Mouse (Mus musculus) mature B cell (primary cell): ENCODE measurements around the gene Rasal3.

ENCODE experiments used
- in situ Hi-C: fragments of 300-500 bp; cut with MboI; formaldehyde crosslinking; loops from 2 replicates; pipeline ENCODE4 v1.14.3; 2019

Gene Rasal3

DNA sequence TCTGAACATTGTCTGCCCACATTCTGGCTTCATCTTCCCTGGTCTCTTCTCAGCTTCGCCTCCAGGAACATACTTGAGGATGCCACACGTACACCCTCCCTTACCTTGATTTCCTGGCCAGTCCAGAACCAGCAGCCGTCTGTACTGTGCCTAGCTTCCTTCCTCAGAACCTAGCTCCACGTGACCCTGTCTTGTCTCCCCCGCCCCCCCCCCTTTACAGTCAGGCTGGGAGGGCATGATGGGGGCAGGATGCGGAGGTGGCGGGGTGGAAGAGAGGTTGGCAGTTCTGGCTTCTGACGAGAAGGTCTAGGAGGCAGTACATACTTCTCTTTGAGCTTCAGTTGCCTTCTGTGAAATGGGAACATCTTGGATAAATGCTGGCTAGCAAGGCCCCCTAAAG lies at the start of gene Rasal3:
Gene Rasal3, minus strand, starts transcription at position 167 of the 400 bp plus-strand sequence.
- in situ Hi-C loops: no loop called here

DNA sequence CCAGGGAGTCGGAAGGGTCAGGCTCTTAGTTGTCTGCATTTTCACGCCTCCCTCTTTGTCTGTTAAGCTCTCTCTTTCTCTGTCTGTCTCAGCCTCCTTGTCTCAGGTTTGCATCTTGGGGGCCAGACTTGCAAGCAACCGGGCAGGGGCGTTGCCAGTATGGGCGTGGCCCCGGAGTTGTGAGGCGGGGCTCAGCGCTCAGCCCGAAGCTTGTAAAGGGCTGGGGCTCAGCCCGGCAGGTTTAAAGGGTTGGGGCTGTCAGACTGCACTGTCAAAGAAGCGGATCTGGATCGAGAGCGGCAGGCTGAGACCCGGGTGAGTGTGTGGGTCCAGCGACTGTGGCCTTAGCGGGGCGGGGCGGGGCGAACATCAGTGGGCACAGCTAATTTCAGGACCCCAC lies 49.1 kb upstream of the Rasal3 start, which contains the start of gene Cyp4f39:
Gene Cyp4f39, plus strand, starts transcription at position 242 of the 400 bp plus-strand sequence.
- in situ Hi-C loops: no loop called here

DNA sequence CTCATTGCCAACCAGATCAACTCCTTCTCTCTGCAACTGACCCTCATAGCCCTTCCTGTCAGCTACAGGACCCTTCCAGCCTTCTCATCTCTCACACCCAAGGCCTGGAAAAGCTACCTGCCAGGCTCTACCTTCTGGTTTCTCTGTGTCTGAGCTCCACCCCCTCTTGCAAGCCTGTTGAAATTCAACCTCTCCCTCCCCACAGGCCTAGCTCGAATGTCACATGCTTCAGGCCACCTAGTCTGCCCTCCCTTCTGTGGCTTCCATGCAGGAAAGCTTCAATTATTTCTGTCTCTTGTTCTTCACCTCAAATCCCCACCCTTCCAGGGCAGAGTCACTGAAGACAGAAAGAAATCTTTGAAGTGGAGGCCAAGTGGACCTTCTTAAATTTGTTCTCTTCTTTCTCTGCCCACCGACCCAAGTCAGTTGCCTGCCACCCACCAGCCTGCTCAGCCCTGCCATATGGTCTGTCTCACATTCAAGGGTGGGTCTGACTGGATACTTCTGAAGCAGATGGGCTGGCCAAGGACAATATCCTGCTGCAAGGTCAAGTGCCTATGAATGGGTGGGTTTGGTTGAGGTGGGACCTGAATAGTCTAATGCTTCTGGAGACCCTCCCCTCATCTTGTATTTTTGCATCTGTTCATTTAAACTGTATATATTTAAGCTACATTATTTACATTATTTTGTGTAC lies 47.6 kb upstream of the Rasal3 start:
- in situ Hi-C loops: no loop called here

DNA sequence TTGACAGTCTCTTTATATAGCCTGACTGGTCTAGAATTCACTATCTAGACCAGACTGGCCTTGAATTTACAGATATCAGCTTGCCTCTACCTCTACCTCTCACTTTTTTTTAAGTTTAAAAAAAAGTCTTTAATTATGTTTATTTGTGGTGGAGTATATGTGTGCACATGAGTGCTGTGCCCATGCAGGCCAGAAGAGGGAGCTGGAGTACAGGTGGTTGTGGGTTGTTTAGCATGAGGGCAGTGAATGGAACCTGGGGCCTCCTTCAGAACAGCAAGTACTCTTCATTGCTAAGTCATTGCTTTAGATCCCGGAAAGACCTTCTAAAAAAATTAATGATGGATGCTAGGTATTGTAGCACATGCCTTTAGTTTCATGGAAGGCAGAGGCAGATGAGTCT lies 45.7 kb upstream of the Rasal3 start:
- in situ Hi-C loops: no loop called here

DNA sequence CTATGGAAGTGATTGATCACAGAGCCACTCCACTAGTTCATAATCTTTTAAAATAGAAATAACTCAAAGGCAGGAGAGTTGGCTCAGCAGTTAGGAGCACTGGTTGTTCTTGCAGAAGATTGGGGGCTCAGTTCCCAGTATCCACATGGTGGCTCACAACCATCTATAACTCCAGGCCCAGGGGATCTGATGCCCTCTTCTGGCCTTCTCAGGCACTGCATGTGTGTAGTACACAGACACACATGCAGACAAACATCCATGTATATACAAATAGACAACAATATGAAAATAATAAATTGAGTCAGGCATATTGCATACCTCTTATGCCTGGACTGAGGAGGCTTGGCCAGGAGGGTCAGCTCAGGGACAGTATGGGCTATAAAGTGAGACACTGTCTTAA lies 43.8 kb upstream of the Rasal3 start:
- in situ Hi-C loops: no loop called here

DNA sequence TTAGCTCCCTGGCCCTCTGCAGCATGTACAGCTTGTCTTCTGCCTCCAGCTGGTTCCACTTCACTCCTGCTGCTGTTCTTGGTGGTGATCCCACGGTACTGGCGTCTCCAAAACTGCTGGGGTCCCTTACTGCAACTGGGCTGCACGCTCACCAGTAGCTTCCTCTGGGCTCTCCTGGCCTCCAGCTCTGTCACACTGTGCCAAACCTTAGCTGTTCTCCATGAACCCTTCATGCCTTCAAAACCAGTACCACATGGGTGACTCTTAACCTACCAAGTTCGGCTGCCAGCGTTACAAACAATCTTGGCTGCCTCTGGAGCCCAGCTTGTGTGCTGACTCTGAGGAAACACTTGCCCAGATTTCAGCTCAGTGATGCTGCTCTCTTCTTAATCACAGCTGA lies 41.6 kb upstream of the Rasal3 start:
- in situ Hi-C loops: no loop called here

DNA sequence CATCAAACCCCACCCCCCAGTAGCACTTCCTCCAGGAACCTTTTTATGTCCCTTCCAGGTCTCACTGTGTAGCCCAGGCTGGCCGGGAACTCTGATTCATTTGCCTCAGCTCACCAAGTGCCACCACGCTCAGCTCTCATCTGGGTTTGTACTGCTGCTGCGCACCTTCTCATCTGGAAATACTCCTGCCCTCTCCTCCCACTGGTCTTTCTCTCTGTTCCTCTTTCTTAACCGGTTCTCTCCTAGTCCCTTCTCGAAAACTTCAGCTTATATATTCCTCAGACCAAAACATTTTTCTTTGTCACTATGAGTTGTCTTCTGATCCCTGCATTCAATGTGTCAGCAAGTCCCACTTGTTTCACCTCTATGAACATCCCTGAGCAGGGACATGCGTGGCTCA lies 39.9 kb upstream of the Rasal3 start:
- in situ Hi-C loops: no loop called here

DNA sequence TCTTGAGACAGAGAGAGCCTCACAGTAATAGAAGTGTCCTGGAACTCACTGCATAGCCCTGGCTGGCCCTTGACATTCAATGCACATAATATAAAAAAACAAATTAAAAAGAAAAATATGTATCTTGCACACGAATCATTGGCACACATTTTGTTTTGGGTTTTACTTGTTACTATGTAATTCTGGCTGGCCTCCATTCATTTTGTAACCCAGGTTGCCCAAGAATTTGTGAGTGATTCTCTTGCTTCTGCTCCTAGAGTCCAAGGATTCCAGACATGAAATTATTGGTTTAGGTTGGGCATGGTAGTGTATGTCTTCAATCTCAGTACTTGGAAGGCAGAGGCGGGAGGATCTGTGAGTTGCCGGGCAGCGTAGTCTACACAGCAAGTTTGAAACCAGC lies 33.7 kb upstream of the Rasal3 start:
- in situ Hi-C loops: no loop called here

DNA sequence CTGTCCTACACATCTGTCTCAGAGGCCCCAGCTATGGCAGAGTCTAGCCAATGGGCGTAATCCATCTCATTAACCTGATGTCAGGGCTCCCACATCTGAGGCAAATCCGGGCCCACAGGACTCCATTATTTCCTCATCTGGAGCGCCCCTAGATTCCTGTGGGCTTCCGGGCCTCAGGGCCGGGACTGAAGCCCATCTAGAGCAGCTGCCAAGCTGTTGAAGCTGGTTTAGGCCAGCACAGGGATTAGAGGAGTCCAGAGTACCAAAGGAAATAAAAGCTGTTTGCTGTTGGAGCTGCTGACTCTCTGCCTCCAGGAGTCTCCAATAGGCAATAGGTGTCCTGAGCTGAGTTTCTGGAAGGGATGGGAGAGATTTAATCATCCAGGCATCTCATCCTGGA lies 31.8 kb upstream of the Rasal3 start:
- in situ Hi-C loops: no loop called here

DNA sequence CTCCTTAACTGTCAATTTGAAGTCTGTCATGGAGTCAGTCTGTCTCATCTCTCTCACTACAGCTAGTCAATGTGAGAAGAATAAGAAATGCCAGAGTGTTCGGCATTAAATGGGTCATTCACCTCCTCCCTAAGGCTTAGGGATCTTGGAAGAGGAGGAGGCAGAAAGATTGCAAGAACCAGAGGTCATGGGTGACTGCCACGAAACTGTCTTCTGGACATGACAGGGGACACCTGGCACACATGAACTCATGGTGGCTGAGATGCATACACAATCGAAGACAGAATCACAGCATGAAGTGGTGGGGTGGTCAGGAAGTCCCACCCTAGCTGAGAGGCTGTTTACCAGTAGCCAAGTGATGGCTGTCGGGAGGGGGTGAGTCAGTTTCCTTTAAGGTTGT lies 30.9 kb upstream of the Rasal3 start:
- in situ Hi-C loops: loop anchor here (5.0 kb wide), 1 partner anchor 82 kb away; the partner anchor contains the start of gene Akap8l

DNA sequence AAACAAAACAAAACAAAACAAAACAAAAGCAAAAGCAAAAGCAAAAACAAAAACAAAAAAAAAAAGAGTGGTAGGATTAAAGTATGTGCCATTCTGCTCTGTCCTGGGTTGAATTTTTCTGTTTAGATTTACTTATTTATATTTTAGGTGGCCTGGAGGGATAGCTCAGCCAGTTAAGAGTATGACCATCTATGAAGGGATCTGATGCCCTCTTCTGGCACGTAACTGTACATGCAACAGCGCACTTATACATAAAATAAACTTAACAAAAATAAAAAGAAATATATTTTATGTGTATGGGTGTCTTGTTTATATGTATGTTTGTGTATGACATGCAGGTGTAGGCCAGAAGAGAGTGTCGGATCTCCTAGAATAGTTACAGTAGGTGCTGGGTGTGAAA lies 28.6 kb upstream of the Rasal3 start:
- in situ Hi-C loops: loop anchor here (5.0 kb wide), 1 partner anchor 80 kb away; the partner anchor contains the start of gene Akap8l

DNA sequence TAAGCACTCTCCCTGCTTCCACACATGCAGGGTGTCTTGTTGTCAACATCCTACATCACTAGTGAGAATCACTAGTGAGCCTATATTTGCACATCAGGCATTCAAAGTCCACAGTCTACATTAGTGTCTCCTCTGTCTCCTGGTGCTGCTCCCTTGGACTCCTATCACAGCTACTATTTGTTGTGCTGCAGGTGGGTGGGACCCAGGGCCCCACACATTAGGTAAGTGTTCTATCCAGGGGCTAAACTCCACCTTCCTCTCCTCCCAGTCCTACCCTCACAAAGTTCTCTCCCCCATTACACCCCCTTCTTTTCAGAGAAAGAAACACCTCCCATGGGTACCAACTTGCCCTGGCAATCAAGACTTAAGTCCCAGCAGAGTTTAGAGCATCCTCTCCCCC lies 23.2 kb upstream of the Rasal3 start:
- in situ Hi-C loops: no loop called here

DNA sequence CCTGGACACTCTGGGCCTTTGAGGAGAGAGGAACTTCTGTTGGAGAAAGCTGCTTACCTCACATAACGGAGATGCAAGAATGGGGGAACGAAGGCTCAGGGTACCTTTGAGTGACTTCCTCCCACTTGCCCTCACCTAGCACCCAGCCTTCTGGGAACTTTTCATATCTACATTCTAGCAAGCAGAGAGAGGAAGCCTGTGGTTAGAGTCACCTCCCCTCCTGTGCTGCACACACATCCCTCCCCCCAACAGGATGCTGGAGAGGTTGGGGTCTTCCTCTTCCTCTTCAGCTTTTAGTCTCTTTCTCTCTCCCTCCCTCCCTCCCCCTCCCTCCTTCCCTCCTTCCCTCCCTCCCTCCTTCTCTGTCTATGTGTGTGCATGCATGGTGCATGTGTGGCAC lies 20.7 kb upstream of the Rasal3 start, which contains the start of gene Pglyrp2:
Gene Pglyrp2, minus strand, starts transcription at position 134 of the 400 bp plus-strand sequence.
- in situ Hi-C loops: no loop called here

DNA sequence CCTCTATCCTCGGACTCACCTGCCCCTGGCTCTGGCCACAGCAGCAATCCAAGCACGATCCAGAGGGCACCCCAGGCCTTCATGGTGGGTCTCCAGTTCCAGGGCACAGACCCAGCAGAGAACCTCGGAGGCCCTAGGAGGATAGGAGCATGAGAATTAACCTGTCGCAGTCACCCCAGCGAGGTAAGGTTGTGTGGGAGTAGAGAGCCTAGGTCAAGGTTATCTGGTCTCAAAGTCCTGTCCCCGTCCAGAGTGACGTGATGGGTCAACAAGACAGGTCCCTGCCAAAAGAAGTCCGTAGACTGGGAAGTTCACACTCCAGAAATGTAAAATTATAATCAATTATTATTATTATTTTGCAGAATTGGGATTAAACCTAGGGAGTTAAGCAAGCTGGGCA lies 17.4 kb upstream of the Rasal3 start:
- in situ Hi-C loops: no loop called here

DNA sequence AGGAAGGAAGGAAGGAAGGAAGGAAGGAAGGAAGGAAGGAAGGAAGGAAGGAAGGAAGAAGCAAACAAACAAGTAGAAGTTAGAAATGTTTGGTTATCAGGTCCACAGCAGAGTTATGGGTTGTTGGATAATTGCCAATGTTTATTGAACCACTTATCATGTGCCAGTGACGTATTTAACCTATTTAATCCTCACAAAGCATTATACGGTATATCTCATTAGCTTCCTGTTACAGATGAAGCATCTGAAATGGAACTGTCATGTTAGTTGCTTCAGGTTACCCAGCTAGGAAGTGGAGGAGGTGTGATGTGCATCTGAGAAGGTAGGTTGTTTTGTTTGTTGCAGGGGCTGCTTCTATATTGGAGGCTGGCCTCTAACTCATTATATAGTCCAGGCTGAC lies 16.6 kb upstream of the Rasal3 start:
- in situ Hi-C loops: no loop called here

DNA sequence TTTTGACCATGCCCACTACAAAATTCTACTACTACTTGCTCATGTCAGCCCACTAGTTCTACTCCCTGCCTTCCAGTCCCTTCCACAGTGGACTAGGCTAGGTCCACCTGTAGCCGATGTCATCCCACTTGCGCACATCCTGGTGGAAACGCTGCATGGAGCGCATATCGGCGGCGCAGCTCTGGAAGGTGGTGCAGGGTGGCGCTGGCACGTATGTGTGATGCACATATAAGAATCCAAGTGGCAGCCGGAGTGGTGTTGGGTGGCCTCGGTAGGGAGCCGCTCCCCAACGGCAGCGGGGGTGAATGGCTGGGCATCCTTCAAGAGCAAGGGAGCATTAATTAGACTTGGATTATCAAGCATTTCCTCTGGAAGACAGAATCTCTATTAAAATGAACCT lies 13.4 kb upstream of the Rasal3 start:
- in situ Hi-C loops: no loop called here

DNA sequence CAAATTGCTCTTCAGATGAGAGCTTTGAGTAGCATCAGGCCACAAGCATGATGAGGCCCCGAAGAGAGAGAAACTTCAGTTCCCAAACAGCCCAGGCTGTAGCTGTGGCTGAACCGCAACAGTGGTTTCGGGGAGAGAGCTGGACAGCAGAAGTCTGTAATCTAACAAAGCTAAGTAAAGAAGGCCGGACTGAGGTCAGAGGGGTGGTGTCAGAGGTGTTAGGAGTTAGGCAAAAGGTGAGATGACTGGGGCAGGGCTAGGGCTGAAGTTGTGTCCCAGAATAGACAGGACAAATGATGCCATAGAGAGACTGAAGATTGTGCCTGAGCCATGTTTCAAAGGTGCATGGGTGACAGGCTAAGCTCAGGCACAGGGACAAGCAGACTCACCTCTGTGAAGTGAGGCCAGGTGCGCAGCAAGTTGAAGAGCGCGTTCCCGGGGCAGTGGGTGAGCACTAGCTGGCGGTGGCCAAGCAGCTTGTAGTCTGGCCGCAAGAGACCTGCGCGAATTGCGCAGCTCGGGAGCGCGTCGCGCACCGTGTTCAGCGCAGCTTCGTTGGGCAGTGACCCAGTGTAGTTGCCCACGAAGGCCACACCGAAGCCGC lies 12.1 kb upstream of the Rasal3 start:
- in situ Hi-C loops: no loop called here

DNA sequence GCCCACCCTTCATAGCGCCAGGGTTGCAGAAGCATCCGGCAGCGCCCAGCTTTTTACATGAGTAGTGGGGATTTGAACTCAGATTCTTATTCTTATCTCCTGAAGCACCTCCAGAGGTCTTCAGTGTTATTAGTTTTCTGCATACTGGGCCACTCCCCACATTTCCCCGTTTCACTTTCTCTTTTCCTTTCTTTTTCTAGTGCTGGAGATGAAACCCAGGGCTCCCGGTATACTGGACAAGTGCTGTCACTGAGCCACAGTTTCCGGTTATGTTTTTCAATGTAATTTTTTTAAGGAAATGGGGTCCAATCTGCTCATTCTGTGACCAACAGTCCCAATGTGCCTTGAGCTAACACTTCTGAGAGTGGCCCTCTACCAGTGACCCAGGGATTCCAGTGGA lies 8.5 kb upstream of the Rasal3 start:
- in situ Hi-C loops: no loop called here

DNA sequence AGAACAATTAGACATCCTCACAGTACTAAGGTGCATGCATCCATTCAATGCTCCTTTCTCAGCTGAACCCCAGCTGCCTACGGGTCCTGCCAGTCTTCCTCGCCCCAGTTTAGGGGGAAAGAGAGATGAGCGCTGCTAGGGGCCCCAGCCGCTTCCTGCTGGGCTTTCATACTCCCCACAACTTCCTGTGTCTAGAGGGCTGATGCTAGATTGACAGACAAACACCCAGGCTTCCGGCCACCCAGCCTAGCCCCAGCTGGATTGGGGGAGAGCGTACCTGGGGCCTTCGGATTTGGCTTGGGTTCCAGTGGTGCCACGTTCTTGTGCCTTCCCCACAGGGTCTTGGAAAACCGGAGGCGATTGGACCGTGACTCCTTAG lies 615 bp downstream of the Rasal3 start:
- in situ Hi-C loops: no loop called here

DNA sequence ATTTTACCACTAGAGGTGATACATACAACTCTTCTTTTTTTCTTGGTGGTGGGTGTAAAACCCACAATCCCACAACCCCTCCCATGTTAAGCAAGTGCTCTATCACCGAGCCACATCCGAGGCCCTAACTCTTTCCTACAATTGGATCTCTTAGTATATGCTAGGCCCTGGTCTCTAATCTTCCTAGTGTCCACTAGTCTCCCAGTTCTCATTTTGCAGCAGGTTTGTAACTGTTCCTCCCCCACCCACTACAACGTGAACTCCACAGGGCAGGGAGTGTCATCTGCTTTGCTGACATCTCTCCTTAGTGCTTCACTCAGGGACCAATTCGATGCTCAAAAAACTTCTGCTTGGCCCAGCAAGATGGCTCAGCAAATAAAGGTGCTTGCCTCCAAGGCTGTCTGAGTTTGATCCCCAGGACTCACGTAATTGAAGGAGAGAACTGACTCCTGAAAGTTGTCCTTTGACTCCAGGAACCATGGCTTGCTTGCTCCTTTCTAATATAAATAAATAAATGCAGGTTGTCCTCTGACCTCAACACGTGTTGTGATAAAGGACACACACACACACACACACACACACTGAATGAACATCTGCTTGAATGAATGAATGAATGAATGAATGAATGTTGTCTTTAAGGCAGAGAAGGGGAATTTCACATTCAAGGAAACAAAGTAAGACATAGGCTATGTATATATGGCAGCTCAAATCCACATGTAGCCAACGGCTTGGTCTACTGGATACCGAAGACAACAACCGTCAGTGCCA lies 1.2 kb downstream of the Rasal3 start:
- in situ Hi-C loops: no loop called here

DNA sequence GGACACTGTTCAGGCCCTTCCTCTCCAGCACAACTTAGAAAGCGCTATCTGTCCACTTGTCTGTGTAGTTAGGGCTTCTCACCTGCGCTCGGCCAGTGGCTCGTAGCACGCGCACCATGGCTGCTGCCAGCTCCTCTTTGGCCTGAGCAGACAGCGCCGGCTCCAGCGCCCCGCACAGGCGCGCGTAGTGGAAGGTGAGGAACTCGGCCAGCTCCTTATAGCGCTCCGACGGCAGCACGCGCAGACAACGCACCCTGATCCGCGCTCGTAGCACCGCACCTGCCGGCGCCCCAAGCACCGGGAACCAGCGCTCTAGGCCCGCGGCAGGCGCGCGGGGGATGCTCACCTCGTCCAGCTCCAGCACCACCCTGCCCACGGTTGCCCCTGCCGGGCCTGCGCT lies 7.1 kb downstream of the Rasal3 start:
- in situ Hi-C loops: no loop called here

DNA sequence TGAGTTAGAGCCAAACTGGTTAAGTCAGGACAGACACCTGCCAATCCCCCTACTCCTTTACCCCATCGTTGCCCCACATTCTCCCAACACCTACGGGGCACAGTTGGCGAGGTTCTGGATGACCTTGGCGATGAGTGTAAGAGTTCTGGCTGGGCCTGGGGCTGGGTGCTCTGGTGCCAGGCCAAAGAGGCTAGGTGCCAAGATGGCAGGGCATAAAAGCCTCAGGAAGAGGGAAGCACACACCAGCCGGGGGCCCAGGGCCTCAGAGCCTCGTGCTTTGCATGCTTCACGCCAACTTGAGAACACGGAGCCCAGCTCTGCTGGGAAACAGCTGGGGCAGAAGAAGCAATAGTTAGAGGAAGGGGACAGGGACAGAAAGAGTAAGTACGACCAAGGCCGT lies 9.4 kb downstream of the Rasal3 start:
- in situ Hi-C loops: no loop called here

DNA sequence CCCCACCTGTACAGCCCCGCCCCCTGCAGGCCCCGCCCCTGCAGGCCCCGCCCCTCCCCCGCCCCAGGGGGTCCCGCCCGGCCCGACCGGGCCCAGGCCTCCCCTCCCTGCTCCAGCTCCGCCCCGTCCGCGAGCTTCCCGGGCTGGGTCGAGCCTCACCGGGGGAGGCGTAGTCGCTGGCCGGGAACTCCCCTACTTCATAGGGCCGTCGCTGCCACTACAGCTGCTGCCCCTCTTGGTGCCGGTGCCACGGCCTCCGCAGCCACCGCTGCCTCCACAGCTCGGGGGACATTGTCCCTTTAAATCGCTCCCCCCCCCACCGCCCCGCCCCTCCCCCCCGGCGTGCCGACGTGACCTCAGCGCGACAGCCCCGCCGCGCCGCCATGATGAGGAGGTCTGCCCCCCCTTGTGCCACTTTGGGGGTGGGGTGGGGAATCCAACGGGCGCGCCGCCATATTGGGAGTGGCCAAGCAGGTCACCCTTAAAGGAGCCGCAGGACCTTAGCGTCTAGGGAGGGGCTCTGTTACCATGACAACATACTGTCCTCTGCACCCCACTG lies 14.2 kb downstream of the Rasal3 start, which contains the start of gene Wiz:
Gene Wiz, minus strand, starts transcription at position 339 of the 559 bp plus-strand sequence.
- in situ Hi-C loops: no loop called here
